Mouse (Mus musculus): Measurements from ENCODE around the gene Nol4l. TPM values are rescaled to one million over a fixed set of nuclear protein-coding genes. Genes with fewer than 3 reads are reported as not detected.

Nol4l gene
- polyA plus RNA-seq, 1 experiment from 2014 or later, result 11.0 TPM

- H3K9ac ChIP-seq, result peak overlapping the region; percentile 28; the same call in 1 of the 2 replicates
Observed at GRCm38 (mm10) chr2:153453961-153454759, 75.6 kb downstream of the Nol4l start.

GRCm38 (mm10) chr2:153448519-153448918, 81.3 kb downstream of the Nol4l start:
- H3K27me3 ChIP-seq (replicated peaks), result no peaks in the 10 kb centered on the region
- 76% methylated on average over 6 of the region's 6 CpGs for WGBS
- no peak overlapping the region for H3K4me2 ChIP-seq
- no peak overlapping the region for H3K27ac ChIP-seq (replicated peaks)
- H3K36me3 ChIP-seq, result no peaks in the 10 kb centered on the region
- no peak for ATAC-seq (ENCODE audit: extremely low read depth, insufficient number of reproducible peaks, low FRiP score, low TSS enrichment)
- H3K4me3 ChIP-seq, result no peak overlapping the region
- no peaks in the 10 kb centered on the region for H3K9me3 ChIP-seq
- H3K9ac ChIP-seq, result no peak overlapping the region
- H3K4me1 ChIP-seq, result peaks cover 27% of the 10 kb centered on the region

More at GRCm38 (mm10) chr2:153453961-153454759, 75.6 kb downstream of the Nol4l start:
- no peaks in the 10 kb centered on the region for H3K36me3 ChIP-seq
- peak overlapping the region; percentile 62 for H3K27ac ChIP-seq (replicated peaks)
- no peaks in the 10 kb centered on the region for H3K9me3 ChIP-seq
- 41% methylated on average over 12 of the region's 12 CpGs for WGBS
- H3K4me3 ChIP-seq, result no peak overlapping the region
- H3K4me1 ChIP-seq, result peaks cover 61% of the 10 kb centered on the region
- H3K27me3 ChIP-seq (replicated peaks), result no peaks in the 10 kb centered on the region
- ATAC-seq (ENCODE audit: extremely low read depth, insufficient number of reproducible peaks, low FRiP score, low TSS enrichment), result no peak
- no peak overlapping the region for H3K4me2 ChIP-seq

GRCm38 (mm10) chr2:153447719-153448118, 82.1 kb downstream of the Nol4l start:
- ATAC-seq (ENCODE audit: extremely low read depth, insufficient number of reproducible peaks, low FRiP score, low TSS enrichment), result no peak
- Histone ChIP-seq H3K9ac (no peak overlapping the region), H3K9me3 (no peaks in the 10 kb centered on the region), H3K27ac (replicated peaks) (no peak overlapping the region), H3K4me2 (no peak overlapping the region), H3K36me3 (no peaks in the 10 kb centered on the region), H3K4me1 (peaks cover 28% of the 10 kb centered on the region), H3K4me3 (no peak overlapping the region), H3K27me3 (replicated peaks) (no peaks in the 10 kb centered on the region)
- WGBS, result 87% methylated on average over 3 of the region's 3 CpGs

GRCm38 (mm10) chr2:153446476-153446875, 83.3 kb downstream of the Nol4l start:
- 18% methylated on average over 4 of the region's 4 CpGs for WGBS

GRCm38 (mm10) chr2:153446017-153446408, 83.8 kb downstream of the Nol4l start:
- under 1% methylated on average over 8 of the region's 8 CpGs for WGBS
- H3K9me3 ChIP-seq, result no peaks in the 10 kb centered on the region
- peak overlapping the region; percentile 97 for H3K27ac ChIP-seq (replicated peaks)
- peak overlapping the region; percentile 97 for H3K4me3 ChIP-seq
- no peaks in the 10 kb centered on the region for H3K36me3 ChIP-seq
- no peak for ATAC-seq (ENCODE audit: extremely low read depth, insufficient number of reproducible peaks, low FRiP score, low TSS enrichment)
- peaks cover 45% of the 10 kb centered on the region for H3K4me1 ChIP-seq
- no peaks in the 10 kb centered on the region for H3K27me3 ChIP-seq (replicated peaks)
- H3K4me2 ChIP-seq, result peak overlapping the region; percentile 96
- H3K9ac ChIP-seq, result peak overlapping the region; percentile 97

More at GRCm38 (mm10) chr2:153446476-153446875, 83.3 kb downstream of the Nol4l start:
- peaks cover 40% of the 10 kb centered on the region for H3K4me1 ChIP-seq
- no peak overlapping the region for H3K4me3 ChIP-seq
- H3K4me2 ChIP-seq, result peak overlapping the region; percentile 96
- no peaks in the 10 kb centered on the region for H3K9me3 ChIP-seq
- no peak for ATAC-seq (ENCODE audit: extremely low read depth, insufficient number of reproducible peaks, low FRiP score, low TSS enrichment)
- H3K27me3 ChIP-seq (replicated peaks), result no peaks in the 10 kb centered on the region
- no peak overlapping the region for H3K9ac ChIP-seq
- H3K27ac ChIP-seq (replicated peaks), result peak overlapping the region; percentile 22; the same call in 1 of the 2 replicates
- no peaks in the 10 kb centered on the region for H3K36me3 ChIP-seq

GRCm38 (mm10) chr2:153445137-153446016, 84.4 kb downstream of the Nol4l start:
- Histone ChIP-seq H3K27ac (replicated peaks) (peak overlapping the region; percentile 97), H3K9ac (peak overlapping the region; percentile 97), H3K4me1 (peaks cover 49% of the 10 kb centered on the region), H3K36me3 (no peaks in the 10 kb centered on the region), H3K9me3 (no peaks in the 10 kb centered on the region), H3K4me2 (peak overlapping the region; percentile 96), H3K4me3 (peak overlapping the region; percentile 97), H3K27me3 (replicated peaks) (no peaks in the 10 kb centered on the region)
- under 1% methylated on average over 59 of the region's 59 CpGs for WGBS
- peak; percentile 6; the same call in 1 of the 2 replicates for ATAC-seq (ENCODE audit: extremely low read depth, insufficient number of reproducible peaks, low FRiP score, low TSS enrichment)

- H3K4me2 ChIP-seq, result peak overlapping the region; percentile 96
- H3K4me1 ChIP-seq, result peaks cover 52% of the 10 kb centered on the region
Observed at GRCm38 (mm10) chr2:153444254-153445136, 85.3 kb downstream of the Nol4l start.

GRCm38 (mm10) chr2:153443434-153444240, 86.1 kb downstream of the Nol4l start:
- Histone ChIP-seq H3K27ac (replicated peaks) (peak overlapping the region; percentile 97), H3K4me1 (peaks cover 59% of the 10 kb centered on the region), H3K4me2 (peak overlapping the region; percentile 96), H3K27me3 (replicated peaks) (no peaks in the 10 kb centered on the region), H3K36me3 (no peaks in the 10 kb centered on the region), H3K4me3 (peak overlapping the region; percentile 97), H3K9ac (peak overlapping the region; percentile 97), H3K9me3 (no peaks in the 10 kb centered on the region)
- under 1% methylated on average over 59 of the region's 59 CpGs for WGBS
- ATAC-seq (ENCODE audit: extremely low read depth, insufficient number of reproducible peaks, low FRiP score, low TSS enrichment), result peak; percentile 9; the same call in 1 of the 2 replicates

More at GRCm38 (mm10) chr2:153444254-153445136, 85.3 kb downstream of the Nol4l start:
- Histone ChIP-seq H3K36me3 (no peaks in the 10 kb centered on the region), H3K9ac (peak overlapping the region; percentile 97), H3K27me3 (replicated peaks) (no peaks in the 10 kb centered on the region), H3K9me3 (no peaks in the 10 kb centered on the region), H3K27ac (replicated peaks) (peak overlapping the region; percentile 97), H3K4me3 (peak overlapping the region; percentile 97)
- peak; percentile 68 for ATAC-seq (ENCODE audit: extremely low read depth, insufficient number of reproducible peaks, low FRiP score, low TSS enrichment)
- WGBS, result 2% methylated on average over 40 of the region's 64 CpGs

GRCm38 (mm10) chr2:153442720-153443119, 87.1 kb downstream of the Nol4l start:
- Histone ChIP-seq H3K4me1 (peaks cover 68% of the 10 kb centered on the region), H3K9me3 (no peaks in the 10 kb centered on the region), H3K9ac (peak overlapping the region; percentile 97), H3K27ac (replicated peaks) (peak overlapping the region; percentile 97), H3K27me3 (replicated peaks) (no peaks in the 10 kb centered on the region), H3K4me3 (peak overlapping the region; percentile 97), H3K4me2 (peak overlapping the region; percentile 96), H3K36me3 (no peaks in the 10 kb centered on the region)
- 27% methylated on average over 5 of the region's 5 CpGs for WGBS
- ATAC-seq (ENCODE audit: extremely low read depth, insufficient number of reproducible peaks, low FRiP score, low TSS enrichment), result no peak

GRCm38 (mm10) chr2:153441228-153441627, 88.5 kb downstream of the Nol4l start:
- Histone ChIP-seq H3K27ac (replicated peaks) (peak overlapping the region; percentile 97), H3K9ac (peak overlapping the region; percentile 33), H3K36me3 (peaks cover under 1% of the 10 kb centered on the region; the same call in 1 of the 2 replicates), H3K4me1 (peaks cover 74% of the 10 kb centered on the region), H3K4me2 (peak overlapping the region; percentile 96), H3K4me3 (peak overlapping the region; percentile 97; the same call in 1 of the 2 replicates), H3K27me3 (replicated peaks) (no peaks in the 10 kb centered on the region), H3K9me3 (no peaks in the 10 kb centered on the region)
- WGBS, result 26% methylated on average over 3 of the region's 3 CpGs
- ATAC-seq (ENCODE audit: extremely low read depth, insufficient number of reproducible peaks, low FRiP score, low TSS enrichment), result no peak

Measured in heart, embryonic 13.5 days (tissue).